Mouse (Mus musculus) CD4-positive helper T cell, adult 2 months (primary cell): ENCODE measurements around the gene Pdxdc1.
A peak's percentile ranks its signal among the peaks of the same experiment; 100 is the strongest.
"Not testable (repeated sequence)": the region's sequence is repeated elsewhere in the genome, so short reads cannot be mapped to it uniquely, and the experiment has no call there.

Experiments
- DNase-seq: peaks from one replicate; pipeline ENCODE4 v3.0.0-alpha.2; 2012; ENCODE audit warnings: low read depth, missing footprints, low spot score

Pdxdc1 gene

DNA sequence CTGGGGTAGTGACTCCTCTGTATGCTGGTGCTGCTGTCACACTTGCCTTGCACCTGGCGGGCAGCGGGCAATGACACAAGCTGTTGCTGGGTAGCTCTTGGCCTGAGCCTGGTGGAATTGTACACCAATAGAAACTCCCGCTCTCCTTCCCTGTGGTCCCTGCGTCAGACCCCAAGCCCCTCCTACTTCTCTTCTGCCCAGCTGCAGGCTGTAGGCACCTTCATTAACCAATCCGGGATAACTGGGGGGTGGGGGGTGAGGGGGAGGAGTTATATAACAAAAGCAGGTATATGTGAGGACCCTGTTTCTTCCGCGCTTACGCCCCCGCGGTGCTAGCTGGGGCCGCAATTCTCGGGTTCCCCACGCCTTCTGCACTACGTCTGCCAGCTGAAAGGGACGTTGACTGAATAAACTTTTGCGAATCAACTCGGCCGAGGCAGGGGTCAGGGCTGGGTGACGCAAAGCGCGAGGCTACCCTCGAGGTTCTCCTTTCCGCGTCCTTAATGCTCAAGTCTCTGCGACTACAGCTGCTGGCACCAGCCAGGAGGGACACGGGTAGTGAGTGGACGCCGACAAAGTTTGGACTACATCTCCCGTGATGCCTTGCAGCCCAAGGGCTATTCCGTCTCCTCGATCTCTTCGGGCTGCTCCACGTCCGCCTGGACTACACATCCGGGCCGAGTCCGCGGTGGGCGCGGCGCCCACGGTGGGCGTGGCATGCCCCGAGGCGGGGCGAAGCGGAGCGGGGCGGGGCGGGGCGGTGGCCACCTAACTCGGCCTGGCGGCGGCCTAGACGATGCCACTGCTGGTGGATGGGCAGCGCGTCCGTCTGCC is 84.2 kb downstream of the Pdxdc1 start, which contains the start of gene Ntan1:
Gene Ntan1 (plus strand): TSS at position 286 of the 834 bp plus-strand sequence.
- peak; percentile 96 for DNase-seq

DNA sequence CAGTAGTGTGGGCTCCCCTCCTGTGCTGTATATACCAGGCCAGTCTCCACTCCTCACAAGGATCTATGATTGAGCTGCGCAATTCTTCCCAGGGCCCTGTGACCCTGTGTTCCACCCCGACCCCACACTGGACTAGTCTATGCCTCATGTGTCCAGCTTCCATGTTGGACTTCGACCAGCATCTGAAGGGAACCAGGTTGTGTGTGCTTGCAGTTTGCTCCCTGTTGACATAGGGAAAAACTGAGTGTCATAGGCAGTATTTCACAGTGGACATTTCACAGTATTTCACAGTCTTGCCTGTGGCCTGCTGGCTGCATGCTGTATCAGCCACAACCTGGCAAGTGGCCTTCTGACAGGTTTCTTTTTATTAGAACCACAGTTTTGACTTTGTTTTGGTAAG is 89.7 kb downstream of the Pdxdc1 start:
- no peak for DNase-seq

DNA sequence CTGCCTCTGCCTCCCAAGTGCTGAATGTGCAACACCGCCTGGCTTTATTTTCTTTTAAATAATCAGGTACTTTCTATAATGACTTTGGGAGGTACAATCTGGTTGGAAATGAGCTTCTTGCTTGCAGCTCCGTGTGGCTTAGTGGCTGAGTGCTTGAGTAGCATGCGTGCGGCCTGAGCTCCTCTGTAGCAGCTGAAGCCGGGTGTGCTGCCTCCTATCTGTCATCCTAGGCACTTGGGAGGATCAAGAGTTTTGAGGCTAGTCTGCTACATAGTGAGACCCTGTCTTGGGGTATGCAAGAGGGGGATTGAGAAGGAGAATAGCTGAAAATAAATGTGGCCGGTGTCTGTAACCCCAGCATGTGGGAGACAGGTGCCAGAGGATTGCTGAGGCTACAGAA is 90.8 kb downstream of the Pdxdc1 start:
- DNase-seq = no peak

DNA sequence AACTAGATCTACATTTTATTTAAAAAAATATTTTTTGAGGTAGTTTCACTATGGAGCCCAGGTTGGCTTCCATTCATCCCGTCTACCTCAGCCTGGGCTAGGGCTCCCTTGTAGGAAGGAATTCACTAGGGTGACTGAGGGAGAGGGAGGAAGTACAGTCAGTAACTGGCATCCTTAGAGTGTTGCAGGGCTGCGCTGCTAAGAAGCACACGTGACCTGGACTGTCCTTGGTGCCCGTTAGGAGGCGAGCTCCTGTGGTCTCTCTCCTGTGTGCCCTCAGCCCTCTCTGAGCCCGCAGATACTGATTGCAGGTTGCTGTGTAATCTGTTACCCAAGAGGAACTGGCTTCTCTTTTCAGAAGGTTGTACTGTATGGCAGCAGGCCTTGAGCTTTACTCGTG is 94.5 kb downstream of the Pdxdc1 start:
- DNase-seq = no peak

DNA sequence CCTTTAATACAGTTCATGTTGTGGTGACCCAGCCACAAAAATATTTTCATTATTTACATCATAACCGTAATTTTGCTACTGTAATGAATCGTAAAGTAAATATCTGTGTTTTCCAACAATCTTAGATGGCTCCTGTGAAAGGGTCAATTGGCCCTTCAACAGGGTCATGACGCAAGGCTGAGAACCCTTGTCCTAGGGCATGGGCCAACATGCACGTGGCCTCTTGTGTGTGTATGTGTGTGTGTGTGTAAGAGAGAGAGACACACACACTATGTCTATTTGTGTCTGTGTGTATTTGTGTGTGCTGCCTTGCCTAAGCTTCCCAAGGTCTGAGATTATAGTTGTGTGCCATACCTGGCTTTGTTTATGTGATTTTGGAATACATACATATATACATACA is 95.3 kb downstream of the Pdxdc1 start:
- DNase-seq = no peak

DNA sequence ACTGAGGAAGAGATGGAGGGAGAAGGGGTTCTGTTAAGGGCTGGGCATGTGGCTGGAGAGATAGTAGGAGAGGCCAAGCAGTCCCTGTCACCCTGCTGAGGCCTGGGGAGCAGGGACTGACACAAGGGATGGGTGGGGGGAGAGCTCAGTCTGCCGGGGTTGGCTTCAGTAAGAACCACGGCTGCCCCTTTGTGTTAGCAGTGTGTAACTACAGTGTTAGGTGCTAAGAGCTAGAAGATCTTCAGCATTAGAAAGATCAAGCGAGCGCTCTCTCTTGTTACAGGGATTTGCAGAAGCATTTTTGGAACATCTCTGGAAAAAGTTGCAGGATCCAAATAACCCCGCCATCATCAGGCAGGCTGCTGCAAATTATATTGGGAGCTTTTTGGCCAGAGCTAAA is 98.3 kb downstream of the Pdxdc1 start:
- DNase-seq = no peak

DNA sequence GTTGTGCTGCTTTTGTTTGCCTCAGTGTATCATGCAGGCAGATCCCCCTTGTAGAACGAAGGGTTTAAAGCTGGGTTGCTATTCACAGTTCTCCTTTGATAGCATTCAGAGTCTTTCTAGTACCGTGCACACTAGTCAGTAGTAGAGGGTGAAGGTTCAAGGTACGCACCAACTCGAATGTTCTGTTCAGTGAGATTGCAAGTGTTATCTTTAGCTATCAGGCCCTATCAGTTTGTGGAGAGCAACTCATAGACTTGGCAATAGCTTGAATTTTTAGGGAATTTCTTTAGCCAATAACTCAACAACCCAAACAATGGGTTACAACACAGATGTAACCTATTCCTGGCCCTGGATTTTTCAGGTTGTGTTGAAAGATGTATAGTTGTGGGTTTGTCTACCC is 101.7 kb downstream of the Pdxdc1 start:
- DNase-seq = no peak

DNA sequence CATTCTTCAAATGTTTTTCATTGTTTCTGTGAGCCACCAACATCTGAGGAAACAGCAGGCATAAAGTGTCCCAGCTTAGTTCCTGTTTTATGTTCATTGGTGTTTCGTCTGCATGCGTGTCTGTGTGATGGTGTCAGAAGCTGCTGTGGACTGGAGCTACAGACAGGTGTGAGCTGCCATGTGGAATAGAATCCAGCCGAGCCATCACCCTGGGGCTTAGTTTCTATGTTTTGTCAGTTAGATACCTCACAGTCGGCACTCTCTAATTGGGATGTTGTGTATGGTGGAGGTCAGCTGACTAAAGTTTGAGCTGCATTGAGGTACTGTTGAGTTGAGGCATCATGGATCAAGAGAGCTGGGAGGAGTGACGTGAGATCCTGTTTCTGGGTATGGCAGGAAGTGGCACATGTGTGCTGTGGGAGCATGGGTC is 106.2 kb downstream of the Pdxdc1 start:
- peak; percentile 77 for DNase-seq

DNA sequence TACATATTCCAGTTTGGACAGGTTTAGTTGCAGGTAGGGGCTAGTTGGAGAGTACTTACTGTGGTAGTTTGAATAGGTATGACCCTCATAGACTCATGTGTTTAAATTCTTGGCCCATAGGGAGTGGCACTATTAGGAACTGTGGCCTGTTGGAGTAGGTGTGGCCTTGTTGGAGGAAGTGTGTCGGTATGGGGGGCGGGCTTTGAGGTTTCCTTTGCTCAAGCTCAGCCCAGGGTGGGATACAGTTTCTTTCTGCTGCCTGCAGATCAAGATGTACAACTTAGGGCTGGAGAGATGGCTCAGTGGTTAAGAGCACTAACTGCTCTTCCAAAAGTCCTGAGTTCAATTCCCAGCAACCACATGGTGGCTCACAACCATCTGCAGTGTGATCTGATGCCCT is 109.5 kb downstream of the Pdxdc1 start:
- not testable (repeated sequence) for DNase-seq

DNA sequence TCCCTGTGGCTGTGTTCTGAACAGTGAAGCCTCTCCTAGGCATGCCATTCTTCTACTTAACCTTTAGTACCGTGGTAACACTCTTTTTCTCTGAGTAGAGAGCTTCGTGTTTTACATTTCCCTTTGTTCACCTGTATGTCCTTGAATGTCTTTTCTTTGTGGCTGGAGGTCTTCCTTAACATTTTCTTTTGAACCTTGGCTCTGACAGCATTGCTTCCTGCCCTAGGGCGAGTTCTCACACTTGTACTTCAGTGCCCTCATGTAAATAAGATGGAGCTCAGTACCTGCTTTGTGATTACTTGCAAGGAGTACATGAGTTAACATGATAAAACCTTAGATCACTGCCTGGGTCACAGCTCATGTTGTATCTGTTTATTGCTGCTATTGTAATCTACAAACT is 117.0 kb downstream of the Pdxdc1 start:
- no peak for DNase-seq
